Mouse (Mus musculus) cerebellum, adult 8-10 months (tissue): Measurements from ENCODE around the gene Qrich1.
A peak's percentile ranks its signal among the peaks of the same experiment; 100 is the strongest.
"Not testable (repeated sequence)": the region's sequence is repeated elsewhere in the genome, so short reads cannot be mapped to it uniquely, and the experiment has no call there.

Experiments used
- DNase-seq: peaks from one replicate; pipeline ENCODE4 v3.0.0; 2022

Gene Qrich1

DNA sequence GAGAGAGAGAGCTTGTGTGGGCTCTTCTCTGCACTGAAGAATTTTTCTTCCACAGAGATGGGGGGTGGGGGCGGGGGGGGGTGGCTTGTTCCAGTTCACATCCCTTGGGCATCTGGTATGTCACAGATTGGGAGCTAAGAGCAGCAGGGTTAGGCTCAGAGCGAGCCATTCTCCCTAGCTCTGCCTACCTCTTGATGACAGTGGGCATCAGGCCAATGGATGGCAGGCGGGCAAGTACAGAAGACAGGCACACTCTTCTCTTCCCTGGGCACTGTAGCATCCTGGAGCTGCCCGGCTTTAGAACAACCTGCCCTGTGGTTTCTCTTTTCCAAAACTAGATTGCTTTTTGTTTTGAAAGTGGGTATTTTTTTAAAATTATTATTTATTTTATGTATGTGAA, 74.9 kb downstream of the Qrich1 start:
- DNase-seq = no peak

DNA sequence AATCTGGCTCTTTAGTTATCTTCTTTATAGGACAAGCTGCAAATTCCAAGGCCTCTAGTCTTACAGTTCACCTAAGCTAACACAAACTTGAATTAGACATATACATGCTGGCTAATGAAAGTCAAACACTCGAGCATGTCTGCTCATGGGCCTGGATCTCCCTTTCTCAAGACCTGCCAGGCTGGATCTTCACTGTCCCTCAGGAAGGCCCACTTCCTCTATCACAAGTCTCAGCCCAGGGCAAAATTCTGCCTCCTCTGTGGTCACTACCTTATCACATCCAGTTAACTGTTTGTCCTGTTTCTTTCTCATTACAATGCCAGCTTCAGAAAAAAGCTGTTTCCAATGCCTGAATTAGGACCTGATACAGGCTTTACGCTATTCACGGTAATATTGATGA, 77.7 kb downstream of the Qrich1 start:
- DNase-seq = no peak

DNA sequence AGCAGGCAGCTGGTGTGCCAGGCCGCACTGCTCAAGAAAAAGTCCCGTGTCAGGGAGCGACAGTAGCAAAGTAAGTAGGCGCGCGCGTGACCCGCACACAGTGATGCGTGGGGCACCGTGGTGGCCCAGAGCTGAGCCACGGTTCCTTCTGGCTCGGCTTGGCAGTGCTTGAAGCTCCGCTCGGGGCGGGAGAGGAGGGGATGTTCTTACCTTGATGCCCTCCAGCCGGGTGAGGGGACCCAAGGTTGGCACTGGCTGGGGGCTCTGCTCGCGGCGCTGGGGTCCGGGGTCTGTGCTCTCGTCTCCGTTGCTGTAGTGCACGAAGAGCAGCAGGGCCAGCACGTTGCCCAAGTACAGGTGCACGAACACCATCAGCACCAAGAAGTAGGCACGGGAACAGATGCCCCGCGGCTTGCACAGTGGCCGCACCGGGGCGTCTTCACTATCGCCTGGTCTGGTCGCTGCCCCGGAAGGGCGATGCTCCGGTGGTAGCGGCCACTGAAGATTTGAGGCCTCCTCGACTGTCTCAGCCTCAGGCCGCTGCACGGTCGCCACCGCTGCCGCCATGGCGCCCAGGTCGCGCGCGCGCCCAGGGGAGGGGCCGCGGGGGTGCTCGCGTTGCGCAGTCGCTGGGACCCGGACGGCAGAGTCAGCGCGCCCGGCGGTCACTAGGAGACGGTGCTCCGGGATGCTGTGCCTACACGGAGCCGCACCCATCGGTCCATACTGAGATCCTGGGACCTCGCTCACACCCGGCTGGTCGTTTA, 80.6 kb downstream of the Qrich1 start, which contains the start of gene P4htm:
P4htm (minus strand) TSS at position 670 of the 767 bp plus-strand sequence.
- DNase-seq = peak; percentile 74

DNA sequence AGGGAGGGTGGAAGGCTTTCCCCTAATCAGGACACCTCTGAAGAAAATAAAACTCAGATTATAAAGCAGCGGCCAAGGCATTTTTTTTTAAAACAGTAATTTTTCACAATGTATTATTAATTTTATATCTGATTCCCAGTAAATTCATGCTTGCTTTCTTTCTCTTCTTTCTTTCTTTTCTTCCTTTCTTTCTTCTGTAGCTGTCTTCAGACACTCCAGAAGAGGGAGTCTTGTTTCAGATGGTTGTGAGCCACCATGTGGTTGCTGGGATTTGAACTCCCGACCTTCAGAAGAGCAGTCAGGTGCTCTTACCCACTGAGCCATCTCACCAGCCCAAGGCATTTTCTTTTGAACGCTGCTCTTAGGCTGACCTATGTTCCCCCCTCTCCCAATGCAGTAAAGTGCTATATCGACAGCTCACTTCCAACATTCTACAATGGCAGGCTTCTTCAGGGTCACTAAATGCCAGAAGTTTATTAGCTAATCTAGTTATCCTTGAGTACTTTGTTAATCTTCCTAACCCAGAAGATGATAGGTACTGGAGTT, 82.5 kb downstream of the Qrich1 start:
- DNase-seq = no peak

DNA sequence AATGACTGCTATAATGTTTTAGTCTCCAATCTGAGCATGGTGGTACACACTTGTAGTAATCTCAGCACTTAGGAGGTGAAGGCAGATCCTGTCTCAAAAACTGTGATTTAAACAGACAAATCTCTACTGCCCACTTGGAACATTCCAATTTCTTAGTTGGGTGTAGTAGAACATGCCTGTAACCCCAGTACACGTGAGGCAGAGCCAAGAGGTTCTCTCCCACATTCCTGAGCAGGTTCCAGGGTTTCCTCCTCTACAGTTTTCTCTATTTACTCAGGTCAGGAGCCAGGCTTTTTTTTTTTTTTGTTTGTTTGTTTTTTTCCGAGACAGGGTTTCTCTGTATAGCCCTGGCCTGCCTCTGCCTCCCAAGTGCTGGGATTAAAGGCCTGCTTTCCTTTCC, 83.4 kb downstream of the Qrich1 start:
- no peak for DNase-seq

DNA sequence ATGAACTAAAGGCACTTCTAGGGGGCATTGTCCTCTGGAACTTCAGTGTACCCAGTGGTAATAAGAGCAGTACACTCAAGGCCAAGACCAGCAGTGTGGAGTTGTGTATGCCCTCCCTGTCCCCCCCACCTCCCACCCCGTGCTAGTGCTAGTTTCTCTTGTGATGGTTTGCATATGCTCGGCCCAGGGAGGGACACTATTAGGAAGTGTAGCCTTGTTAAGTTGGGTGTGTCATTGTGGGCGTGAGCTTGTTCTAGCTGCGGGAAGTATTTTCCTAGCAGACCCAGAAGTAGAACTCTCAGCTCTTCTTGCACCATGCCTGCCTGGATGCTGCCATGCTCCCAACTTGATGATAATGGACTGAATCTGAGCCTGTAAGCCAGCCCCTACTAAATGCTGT, 85.4 kb downstream of the Qrich1 start:
- DNase-seq = no peak

DNA sequence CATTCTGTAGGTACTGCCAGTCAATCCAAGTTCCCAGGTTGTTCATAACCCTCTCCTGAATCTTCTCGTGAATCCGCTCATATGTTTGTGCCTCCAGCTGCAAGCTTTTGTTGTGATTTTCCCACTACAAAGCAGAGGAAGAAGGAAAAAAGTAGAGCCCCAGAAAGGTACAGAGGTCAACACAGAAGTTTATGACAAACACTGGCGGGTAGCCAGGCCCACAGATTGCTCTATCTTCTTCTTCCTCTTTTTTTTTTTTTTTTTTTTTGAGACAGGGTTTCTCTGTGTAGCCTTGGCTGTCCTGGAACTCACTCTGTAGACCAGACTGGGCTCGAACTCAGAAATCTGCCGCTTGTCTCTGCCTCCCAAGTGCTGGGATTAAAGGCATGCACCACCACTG, 91.3 kb downstream of the Qrich1 start:
- not testable (repeated sequence) for DNase-seq

DNA sequence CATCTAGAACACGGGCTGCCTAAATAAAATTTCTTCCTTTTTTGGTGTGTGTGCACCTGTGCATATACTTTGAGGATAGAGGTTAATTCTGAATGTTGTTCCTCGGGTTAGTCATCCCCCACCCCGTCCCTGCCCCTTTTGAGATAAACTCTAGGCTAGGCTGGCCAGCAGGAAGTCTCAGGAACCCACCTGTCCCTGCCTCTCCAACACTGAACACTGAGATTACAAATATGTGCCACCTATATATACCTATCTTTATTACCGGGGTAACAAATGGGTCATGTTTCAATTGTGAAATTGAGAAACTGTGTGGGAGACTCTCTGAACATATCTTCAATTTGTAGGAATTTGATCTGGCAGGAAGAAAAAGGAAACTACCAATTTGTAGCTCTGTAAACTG, 92.3 kb downstream of the Qrich1 start:
- DNase-seq = no peak
